Mouse (Mus musculus) heart, adult 2 months (tissue): Measurements from ENCODE around the gene Fkbp7. TPM values are rescaled to one million over a fixed set of nuclear protein-coding genes. Genes with fewer than 3 reads are reported as not detected.
A peak's percentile ranks its signal among the peaks of the same experiment; 100 is the strongest.

Source experiments
- DNase-seq, 2 experiments: peaks; one replicate each; pipeline ENCODE4 v3.0.0; 2021
- H3K27ac ChIP-seq: fragments of 200-600 bp; 2 replicates; pipeline ENCODE4 v1.8.1; 2022
- H3K27me3 ChIP-seq: fragments of 200-500 bp; 2 replicates; pipeline ENCODE4 v1.6.1; 2012; ENCODE audit warnings: mild to moderate bottlenecking, low read length, inconsistent platforms, mixed read lengths; ENCODE audit not compliant: control insufficient read depth, insufficient read depth
- H3K36me3 ChIP-seq: fragments of 200-500 bp; 2 replicates; pipeline ENCODE4 v1.6.1; 2012; ENCODE audit warnings: low read length, inconsistent platforms; ENCODE audit not compliant: control insufficient read depth, insufficient read depth
- H3K4me1 ChIP-seq: fragments of 200-500 bp; 2 replicates; pipeline ENCODE4 v1.6.1; 2011; ENCODE audit warnings: low read length; ENCODE audit not compliant: control insufficient read depth, insufficient read depth
- H3K4me3 ChIP-seq: fragments of 200-600 bp; 2 replicates; pipeline ENCODE4 v1.8.1; 2022
- H3K79me2 ChIP-seq: fragments of 200-500 bp; replicated peaks from 2 replicates; pipeline ENCODE4 v1.6.1; 2012; ENCODE audit warnings: mild to moderate bottlenecking, inconsistent platforms, low read length, moderate library complexity, mixed read lengths; ENCODE audit not compliant: control insufficient read depth, insufficient read depth
- H3K9ac ChIP-seq: fragments of 200-500 bp; 2 replicates; pipeline ENCODE4 v1.6.1; 2012; ENCODE audit warnings: low read depth, mild to moderate bottlenecking, control low read depth, inconsistent platforms, low read length, mixed read lengths
- CTCF ChIP-seq: fragments of 200-600 bp; IDR thresholded peaks from 2 replicates; pipeline ENCODE4 v1.8.1; 2022; ENCODE audit warnings: antibody characterized with exemption, mild to moderate bottlenecking, moderate library complexity
- EP300 ChIP-seq: fragments of 200-500 bp; IDR thresholded peaks from 2 replicates; pipeline ENCODE4 v1.6.1; 2011; ENCODE audit warnings: low read depth, low read length, control low read depth; ENCODE audit not compliant: insufficient read depth
- POLR2A ChIP-seq: fragments of 200-500 bp; IDR thresholded peaks from 2 replicates; pipeline ENCODE4 v1.6.1; 2011; ENCODE audit warnings: mild to moderate bottlenecking, low read depth, low read length, control low read depth; ENCODE audit not compliant: insufficient read depth
- WGBS: fragments of 180-500 bp; shearing (Covaris S2); methylation state at CpG from one replicate; pipeline ENCODE4 v1.1.7; 2018; 5-methylcytosine and 5-hydroxymethylcytosine counted together
- intact Hi-C: fragments of 180-260 bp; cut with DNase I; formaldehyde crosslinking; loops from one replicate; pipeline ENCODE4 v1.15.1; 2025
- polyA plus RNA-seq: library from polyadenylated mRNA; depleted of rRNA; stranded (reverse); fragments of >200 nt; gene quantifications from 2 replicates; pipeline ENCODE4 v1.2.3, GENCODE M21; 2012
- total RNA-seq, 2 experiments: library from RNA; stranded (reverse); gene quantifications; 2 replicates each; pipeline ENCODE4 v1.2.3; 2021

The Fkbp7 gene
- total and polyA plus RNA-seq, 3 experiments: 7.9 to 21.9 (median 20.8) TPM

DNA sequence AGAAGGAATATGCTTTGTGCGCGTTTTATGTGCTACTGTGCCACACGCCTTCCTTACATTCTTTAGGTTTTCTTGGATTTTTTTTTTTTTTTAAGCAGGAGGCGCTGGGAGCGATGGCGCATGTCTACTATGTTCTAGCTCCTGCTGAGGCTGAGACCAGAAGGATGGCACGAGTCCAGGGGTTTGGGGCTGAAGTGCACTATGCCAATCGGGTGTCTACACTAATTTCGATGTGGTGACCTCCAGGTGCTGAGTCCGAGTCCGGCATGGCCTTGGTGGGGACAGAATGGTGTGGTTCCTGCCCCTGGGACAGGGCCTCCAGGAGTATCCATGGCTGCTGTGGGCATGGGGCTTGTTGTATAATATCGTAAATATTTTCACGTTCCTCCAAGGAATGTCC, 14.4 kb downstream of the Fkbp7 start:
- no peak for DNase-seq
- Histone ChIP-seq H3K9ac (no peak overlapping the region), H3K36me3 (no peaks in the 10 kb centered on the region), H3K27me3 (no peaks in the 10 kb centered on the region), H3K79me2 (no peaks in the 10 kb centered on the region), H3K4me3 (no peak overlapping the region), H3K27ac (no peak overlapping the region), H3K4me1 (no peaks in the 10 kb centered on the region)
- intact Hi-C loops: no loop called here
- no peak for TF ChIP-seq CTCF
- TF ChIP-seq EP300: no peak
- TF ChIP-seq POLR2A: no peak
- WGBS: 78% methylated on average over 13 of the region's 13 CpGs

DNA sequence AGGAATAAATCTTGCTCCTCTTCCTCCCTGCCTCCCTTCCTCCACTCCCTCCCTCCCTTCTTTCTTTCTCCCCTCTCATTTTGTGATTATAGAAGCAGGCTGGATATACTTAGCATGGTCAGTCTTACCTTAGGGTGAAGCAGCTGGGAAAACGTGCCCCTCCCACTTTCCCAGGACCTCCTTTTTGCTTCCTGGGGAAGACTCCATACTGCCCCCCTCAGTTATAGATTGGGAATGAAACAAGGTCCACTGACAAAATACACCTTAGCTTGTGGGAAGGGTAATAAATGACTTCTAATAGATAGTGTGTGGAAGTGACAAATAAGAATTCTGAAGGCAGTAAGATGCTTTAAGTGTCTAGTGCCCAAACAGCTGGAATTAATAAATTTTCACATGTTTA, 16.9 kb downstream of the Fkbp7 start:
- no peak overlapping the region for H3K27ac ChIP-seq
- TF ChIP-seq CTCF: peak; percentile 57
- TF ChIP-seq POLR2A: no peak
- TF ChIP-seq EP300: no peak
- intact Hi-C loops: no loop called here
- H3K9ac ChIP-seq: no peak overlapping the region
- no peaks in the 10 kb centered on the region for H3K79me2 ChIP-seq
- 6% methylated on average over 1 of the region's 1 CpGs for WGBS
- H3K36me3 ChIP-seq: no peaks in the 10 kb centered on the region
- H3K27me3 ChIP-seq: no peaks in the 10 kb centered on the region
- DNase-seq: no peak
- no peak overlapping the region for H3K4me3 ChIP-seq
- no peaks in the 10 kb centered on the region for H3K4me1 ChIP-seq

DNA sequence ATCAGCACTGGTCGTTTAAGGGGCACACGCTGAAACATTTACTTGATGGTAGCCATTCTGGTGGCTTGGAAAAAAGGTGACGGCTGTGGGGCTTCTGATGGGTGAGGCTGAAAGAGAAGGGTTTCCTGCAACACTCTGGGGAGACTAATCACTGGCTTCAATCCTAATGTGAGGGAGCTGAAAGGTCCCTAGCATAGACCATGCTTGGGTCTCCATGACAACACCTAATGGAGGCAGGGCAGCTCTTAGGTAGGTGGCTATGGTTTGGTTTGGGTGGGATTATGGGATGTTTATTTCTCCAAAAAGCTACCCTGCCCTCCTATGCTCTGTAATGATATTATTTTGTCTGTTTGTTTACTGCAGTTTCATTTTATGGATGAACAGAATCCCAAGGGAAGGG, 17.5 kb downstream of the Fkbp7 start:
- H3K27ac ChIP-seq: no peak overlapping the region
- WGBS: 70% methylated on average over 3 of the region's 3 CpGs
- no peaks in the 10 kb centered on the region for H3K36me3 ChIP-seq
- no peak for TF ChIP-seq EP300
- TF ChIP-seq CTCF: no peak
- no peak for DNase-seq
- no peaks in the 10 kb centered on the region for H3K79me2 ChIP-seq
- H3K4me3 ChIP-seq: no peak overlapping the region
- no peaks in the 10 kb centered on the region for H3K27me3 ChIP-seq
- intact Hi-C loops: no loop called here
- no peaks in the 10 kb centered on the region for H3K4me1 ChIP-seq
- H3K9ac ChIP-seq: no peak overlapping the region

DNA sequence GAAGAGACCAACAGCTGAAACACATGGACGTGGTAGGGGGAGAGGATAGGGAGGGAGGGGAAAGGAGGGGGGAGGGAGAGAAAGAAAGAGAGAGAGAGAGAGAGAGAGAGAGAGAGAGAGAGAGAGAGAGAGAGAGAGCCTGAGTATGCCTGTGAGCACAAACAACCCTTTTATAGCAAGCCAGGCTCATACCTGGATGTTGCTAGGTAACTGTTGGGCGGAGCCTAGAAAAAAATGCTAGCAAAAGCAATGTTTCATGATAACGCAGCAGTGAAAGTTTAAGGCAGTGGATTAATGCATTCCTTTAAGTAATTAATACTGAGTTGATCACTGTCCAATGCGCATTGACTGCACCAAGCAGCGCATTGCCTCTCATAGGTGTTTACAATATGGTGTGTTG, 18.3 kb downstream of the Fkbp7 start:
- Histone ChIP-seq H3K36me3 (no peaks in the 10 kb centered on the region), H3K9ac (no peak overlapping the region), H3K4me1 (no peaks in the 10 kb centered on the region), H3K27ac (no peak overlapping the region), H3K27me3 (no peaks in the 10 kb centered on the region), H3K4me3 (no peak overlapping the region), H3K79me2 (no peaks in the 10 kb centered on the region)
- TF ChIP-seq EP300: no peak
- no peak for TF ChIP-seq POLR2A
- TF ChIP-seq CTCF: no peak
- WGBS: 86% methylated on average over 5 of the region's 5 CpGs
- no peak for DNase-seq
- intact Hi-C loops: no loop called here

DNA sequence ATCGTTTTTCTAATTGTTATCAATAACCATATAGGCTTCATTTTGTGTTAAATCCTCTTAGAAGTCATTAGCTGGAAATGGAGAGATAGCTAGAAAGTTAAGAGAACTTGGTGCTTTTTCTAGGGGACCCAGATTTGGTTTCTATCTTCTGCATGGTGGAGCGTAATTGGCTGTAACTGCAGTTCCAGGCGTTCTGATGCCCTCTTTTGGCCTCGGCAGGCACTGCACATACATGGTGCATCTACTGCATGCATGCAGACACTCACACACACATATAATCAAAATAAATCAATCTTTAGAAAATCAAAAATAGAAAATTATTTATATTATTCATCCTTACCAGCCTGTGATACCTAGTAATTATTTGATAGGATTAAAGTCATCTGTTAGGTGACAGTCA, 19.8 kb downstream of the Fkbp7 start:
- WGBS: 93% methylated on average over 4 of the region's 4 CpGs
- intact Hi-C loops: no loop called here
- no peak for DNase-seq
- H3K4me1 ChIP-seq: no peaks in the 10 kb centered on the region
- no peak overlapping the region for H3K9ac ChIP-seq
- TF ChIP-seq POLR2A (no peak), CTCF (no peak), EP300 (no peak)
- H3K27ac ChIP-seq: no peak overlapping the region
- no peak overlapping the region for H3K4me3 ChIP-seq
- H3K27me3 ChIP-seq: no peaks in the 10 kb centered on the region
- no peaks in the 10 kb centered on the region for H3K36me3 ChIP-seq
- no peaks in the 10 kb centered on the region for H3K79me2 ChIP-seq

DNA sequence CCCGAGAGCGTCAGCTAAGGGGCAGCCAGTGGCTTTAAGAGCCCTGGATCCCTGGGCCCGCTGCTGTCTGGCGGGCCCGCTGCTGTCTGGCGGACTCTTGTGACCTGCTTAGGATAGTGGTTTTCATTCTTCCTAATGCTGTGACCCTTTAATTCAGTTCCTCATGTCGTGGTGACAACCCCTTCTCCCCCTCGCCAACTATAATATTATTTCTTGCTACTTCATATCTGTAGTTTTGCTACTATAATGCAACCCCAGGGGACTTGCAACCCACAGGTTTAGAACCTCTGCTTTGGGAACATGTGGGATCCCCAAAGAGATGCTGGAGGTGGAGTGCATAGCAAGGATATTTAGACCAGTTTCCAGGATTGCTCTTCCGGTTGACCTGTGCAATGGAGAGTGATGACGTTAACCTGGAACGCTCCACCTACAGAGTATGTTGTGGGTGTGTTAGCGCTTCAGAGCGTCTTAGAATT, 24.2 kb downstream of the Fkbp7 start:
- TF ChIP-seq CTCF (no peak), EP300 (no peak), POLR2A (no peak)
- 28% methylated on average over 13 of the region's 13 CpGs for WGBS
- Histone ChIP-seq H3K4me1 (no peaks in the 10 kb centered on the region), H3K27ac (peak overlapping the region; percentile 79), H3K27me3 (no peaks in the 10 kb centered on the region), H3K36me3 (no peaks in the 10 kb centered on the region; the same call in 1 of the 2 replicates), H3K4me3 (peak overlapping the region; percentile 85), H3K9ac (peak overlapping the region; percentile 44), H3K79me2 (no peaks in the 10 kb centered on the region)
- intact Hi-C loops: loop anchor here (1.0 kb wide), 1 partner anchor 25 kb away; the partner anchor contains the start of gene Fkbp7
- DNase-seq: no peak
